Mouse (Mus musculus) c-Kit-negative CD71-positive TER-119-positive erythroid progenitor cells, embryonic 14.5 days (primary cell): ENCODE data around the gene Hmcn1.

ENCODE experiments used
- DNase-seq: peaks from one replicate; pipeline ENCODE4 v3.0.0-alpha.2; 2013; ENCODE audit warnings: low read depth, low spot score

Hmcn1 gene

DNA sequence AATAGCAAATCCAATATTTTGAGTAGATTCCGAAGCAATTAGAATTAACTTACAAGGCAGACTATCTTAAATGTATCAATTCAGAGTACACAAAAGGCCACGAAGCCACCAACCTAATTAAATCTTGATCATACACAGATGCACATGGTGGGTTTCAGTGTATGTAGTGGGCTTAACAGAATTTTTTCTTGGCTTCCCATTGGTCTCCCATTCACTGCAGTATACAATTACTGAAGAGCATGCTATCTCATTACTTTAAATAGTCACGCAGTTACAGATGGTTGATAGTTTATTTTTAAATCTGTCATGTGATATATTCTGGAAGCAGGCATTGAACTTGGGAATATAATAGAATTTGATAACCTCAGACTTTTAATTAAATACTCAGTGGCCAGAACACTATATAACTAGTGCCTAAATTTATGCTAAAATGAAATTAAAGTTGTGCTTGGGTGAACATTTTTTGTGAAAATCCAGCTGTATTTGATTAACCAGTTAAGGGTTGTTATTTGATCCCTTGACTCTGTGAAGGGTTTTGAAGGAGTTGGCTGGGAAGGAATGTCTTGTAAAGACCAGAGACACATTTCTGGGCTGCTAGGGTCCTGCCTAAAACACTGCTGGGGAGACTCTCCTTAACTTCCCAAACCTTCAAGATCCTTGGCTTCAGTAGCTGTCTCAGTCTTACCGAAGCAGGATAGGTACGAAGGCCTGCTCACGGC lies 455.7 kb downstream of the Hmcn1 start:
- no peak for DNase-seq

DNA sequence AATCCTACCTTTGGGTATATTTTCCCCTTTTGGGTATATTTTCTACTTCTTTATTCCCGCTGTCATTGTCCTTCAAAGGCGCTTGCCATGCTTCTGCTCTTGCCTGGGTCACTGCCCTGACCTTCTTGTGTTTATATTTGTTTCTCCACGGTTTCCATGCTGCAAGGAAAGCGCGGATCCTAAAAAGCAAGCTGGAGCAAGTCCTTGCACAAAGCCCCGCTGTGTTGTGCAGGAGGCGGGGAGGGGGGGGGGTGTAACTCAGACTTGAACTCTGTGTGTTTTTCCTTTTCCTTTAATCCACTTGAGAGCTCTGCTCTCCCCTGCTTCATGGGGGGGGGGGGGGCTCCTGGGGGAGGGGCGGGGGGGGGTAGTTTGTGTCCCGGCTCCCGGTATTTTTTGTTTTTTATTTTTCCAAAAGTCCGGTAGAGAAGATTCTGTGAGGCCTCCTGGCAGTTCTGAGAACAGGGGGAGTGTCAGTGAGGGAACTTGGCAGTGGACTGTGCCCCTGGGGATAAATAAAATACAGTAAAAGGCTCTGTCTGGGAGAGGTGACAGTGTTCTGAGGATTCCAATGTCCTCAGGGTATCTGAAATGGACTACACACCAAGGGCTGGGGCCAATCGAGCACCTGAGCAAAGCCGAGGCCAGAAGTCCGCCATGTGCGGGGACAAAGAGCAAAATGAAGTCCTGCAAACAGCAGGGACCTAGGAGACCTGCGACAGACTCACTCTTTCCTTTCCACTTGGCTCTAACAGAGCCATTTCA lies 457.3 kb downstream of the Hmcn1 start:
- no peak for DNase-seq

DNA sequence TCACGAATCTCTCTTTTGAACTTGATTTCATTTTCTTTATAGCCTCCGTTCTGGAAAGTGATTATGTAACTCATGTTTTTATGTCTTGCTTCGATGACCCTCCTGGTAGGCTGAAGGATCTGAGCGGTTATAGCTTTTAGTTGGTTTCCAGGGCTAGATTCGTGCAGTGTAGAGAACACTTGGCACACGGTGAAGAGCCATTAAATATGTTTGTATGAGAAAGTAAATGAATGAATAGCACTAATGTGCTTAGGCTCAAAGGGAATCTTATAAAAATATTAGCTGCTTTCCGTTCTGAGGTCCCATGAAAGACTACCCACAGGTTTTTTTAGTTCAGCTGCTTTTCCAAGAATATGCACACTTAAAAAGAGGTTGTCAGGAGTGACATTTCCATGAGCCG lies 458.6 kb downstream of the Hmcn1 start:
- no peak for DNase-seq

DNA sequence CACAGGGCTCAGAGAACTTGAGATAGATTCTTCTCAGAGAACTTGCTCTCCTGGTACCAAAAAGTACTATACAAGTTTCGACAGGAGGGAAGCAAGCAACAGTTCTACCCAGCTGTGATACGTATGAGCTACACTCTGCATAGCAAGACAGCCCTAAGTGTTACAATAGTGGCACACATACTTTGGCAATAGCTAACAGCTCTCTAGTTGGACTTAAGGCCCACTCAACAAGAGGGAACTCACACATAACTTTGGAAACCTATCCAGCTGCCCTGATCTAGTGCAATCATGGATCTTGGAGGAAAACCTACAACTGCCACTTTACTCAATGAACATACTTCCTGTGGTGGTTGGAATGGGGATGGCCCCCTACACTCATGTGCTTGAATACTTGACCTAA lies 480.2 kb downstream of the Hmcn1 start:
- DNase-seq, result no peak
